In genomic region chr9:25376209-25376608, GRCm38 (mm10) we compare ENCODE assay signal across 18 mouse cellular contexts.
"Had no signal": no experiment of that assay in that cellular context is flagged by ENCODE, and none has a peak within 500 bp of the region (broad histone marks: within the 10 kb centered on the region; RNA-seq: fewer than 3 reads in every experiment).

No protein-coding gene starts in this region.

- ATAC-seq: midbrain, embryonic 16.5 days had no signal

- H3K9me3 ChIP-seq: midbrain, embryonic 10.5 days; midbrain, embryonic 12.5 days; neural tube, embryonic 13.5 days; neural tube, embryonic 15.5 days had no signal

- H3K4me3 ChIP-seq: midbrain, embryonic 10.5 days; midbrain, embryonic 12.5 days; myocyte; neural tube, embryonic 13.5 days; neural tube, embryonic 15.5 days had no signal

- H3K4me1 ChIP-seq: midbrain, embryonic 12.5 days; neural tube, embryonic 13.5 days; neural tube, embryonic 15.5 days had no signal

- H3K27me3 ChIP-seq: midbrain, embryonic 12.5 days; neural tube, embryonic 13.5 days; neural tube, embryonic 15.5 days had no signal

- H3K4me2 ChIP-seq: lung, embryonic 14.5 days; midbrain, embryonic 12.5 days; neural tube, embryonic 13.5 days; neural tube, embryonic 15.5 days had no signal

- H3K36me3 ChIP-seq: midbrain, embryonic 10.5 days; midbrain, embryonic 12.5 days; neural tube, embryonic 13.5 days; neural tube, embryonic 15.5 days had no signal

- H3K27ac ChIP-seq: liver, embryonic 14.5 days; midbrain, embryonic 10.5 days; midbrain, embryonic 12.5 days; neural tube, embryonic 13.5 days had no signal

- DNase-seq: lung, embryonic 14.5 days; lung, postnatal 14 days; midbrain, embryonic 14.5 days; retina, postnatal 1 day; right cerebral cortex, adult 18-20 months; right cerebral cortex, postnatal 25 days; right cerebral cortex, postnatal 4 days; spleen, adult 18-20 months; thymus, adult 2 months; thymus, postnatal 25 days; thymus, postnatal 4 days had no signal

- H3K9ac ChIP-seq: liver, embryonic 14.5 days; lung, embryonic 14.5 days; midbrain, embryonic 12.5 days; neural tube, embryonic 13.5 days; neural tube, embryonic 15.5 days had no signal
